Mouse (Mus musculus): ENCODE measurements at regions not wholly inside any gene's neighbourhood (a gene's known extent, or its start where the extent isn't known, plus 50 kb on each side); places are given as distances from the start of the nearest gene placed in this dataset.

DNA sequence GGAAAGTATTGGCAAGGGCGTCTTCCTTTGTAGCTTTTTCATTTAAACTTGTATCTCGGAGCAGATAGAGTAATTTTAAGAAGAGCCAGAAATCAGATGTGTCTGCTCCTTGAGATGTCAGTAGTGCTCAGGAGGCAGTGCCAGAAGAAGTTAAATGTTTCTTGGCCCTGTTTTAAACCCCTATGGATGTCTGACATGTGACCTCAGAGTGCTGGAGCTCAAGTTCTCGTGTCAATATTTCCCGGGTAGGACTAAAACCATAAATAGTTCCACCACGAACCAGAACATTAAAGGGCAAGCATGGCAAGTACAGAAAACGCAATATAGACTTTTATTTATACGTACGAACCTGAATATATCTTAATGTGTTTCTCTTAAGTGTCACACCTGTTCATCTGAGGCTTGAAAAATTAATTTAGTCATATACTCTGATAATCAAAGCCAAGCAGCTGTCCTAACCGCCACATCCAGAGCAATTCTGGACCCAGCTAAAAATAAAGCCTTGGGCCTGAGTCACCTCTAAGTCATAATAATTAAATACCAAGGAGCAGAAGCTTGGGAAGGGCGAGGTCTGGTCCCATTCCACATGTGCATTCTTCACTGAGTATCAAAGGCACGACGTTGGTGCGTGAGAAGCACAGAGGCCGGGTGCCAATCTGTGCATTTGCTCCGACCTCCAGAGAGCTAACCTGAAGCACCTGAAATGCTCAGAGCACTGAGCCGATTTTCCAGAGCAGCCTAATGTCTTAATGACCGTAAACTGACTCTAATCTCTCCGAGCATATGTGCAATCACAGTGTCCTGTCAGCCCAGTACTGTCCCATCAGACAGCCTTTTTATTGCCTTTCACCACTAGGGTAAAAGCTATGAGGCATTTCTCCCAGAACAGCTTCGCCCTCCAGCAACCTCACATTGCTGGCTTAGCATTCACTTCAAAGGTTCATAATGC is 139.8 kb downstream of the Hs3st3b1 start:
- DNase-seq (ENCODE audit: low spot score in 2 of 2), result no peak
- intact Hi-C loops (cut with DNase I), result no loop called here

DNA sequence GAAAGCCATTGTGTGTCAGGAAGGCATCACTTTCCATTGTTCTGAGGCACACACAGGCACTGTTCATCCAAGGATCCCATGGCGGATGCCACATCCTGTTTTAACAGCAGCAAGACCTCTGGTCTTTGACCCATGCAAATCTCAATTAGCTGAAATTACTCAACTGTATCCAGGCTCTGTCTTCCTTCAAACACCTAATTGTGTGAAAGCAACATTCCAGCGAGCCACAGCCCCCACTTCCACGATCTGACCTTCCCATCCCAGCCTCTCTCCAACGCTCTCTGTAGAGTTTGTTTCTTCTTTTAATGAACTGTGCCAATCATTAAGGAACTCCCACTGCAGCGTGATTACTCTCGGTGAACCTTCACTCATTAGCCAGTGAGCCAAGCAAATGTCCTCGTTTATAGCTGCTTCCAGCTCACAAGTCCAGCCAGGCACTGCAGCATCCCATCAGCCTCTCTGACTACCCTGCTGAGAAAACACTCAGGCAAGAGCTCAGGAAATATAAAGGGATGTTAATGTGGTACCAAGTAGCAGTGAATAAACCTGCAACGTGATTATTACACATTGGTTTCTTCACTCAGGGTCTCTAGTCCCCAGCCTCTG is 136.7 kb downstream of the Hs3st3b1 start:
- no peak for DNase-seq (ENCODE audit: low spot score in 2 of 2)

DNA sequence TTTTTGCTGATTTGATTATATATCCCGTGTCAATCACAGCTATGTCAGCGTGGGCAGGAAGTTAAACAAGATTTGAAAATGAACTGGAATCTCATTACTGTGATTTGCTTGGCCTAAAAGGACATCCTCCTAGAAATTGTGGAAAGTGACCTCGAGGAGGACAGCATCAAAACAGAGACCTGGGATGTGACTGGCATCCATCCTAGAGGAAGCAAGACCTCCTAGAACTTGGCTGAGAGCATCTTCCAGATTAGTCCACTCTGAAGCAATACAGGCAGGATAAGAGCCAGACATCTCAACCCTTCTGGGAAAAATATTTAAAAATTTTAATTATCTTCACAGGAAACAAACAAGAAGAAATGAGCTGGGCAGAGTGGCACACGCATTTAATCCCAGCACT is 136.1 kb downstream of the Hs3st3b1 start:
- DNase-seq (ENCODE audit: low spot score in 2 of 2), result no peak
- intact Hi-C loops (cut with DNase I), result no loop called here

More for the DNA sequence above, 136.7 kb downstream of the Hs3st3b1 start:
- intact Hi-C loops (cut with DNase I), result no loop called here

DNA sequence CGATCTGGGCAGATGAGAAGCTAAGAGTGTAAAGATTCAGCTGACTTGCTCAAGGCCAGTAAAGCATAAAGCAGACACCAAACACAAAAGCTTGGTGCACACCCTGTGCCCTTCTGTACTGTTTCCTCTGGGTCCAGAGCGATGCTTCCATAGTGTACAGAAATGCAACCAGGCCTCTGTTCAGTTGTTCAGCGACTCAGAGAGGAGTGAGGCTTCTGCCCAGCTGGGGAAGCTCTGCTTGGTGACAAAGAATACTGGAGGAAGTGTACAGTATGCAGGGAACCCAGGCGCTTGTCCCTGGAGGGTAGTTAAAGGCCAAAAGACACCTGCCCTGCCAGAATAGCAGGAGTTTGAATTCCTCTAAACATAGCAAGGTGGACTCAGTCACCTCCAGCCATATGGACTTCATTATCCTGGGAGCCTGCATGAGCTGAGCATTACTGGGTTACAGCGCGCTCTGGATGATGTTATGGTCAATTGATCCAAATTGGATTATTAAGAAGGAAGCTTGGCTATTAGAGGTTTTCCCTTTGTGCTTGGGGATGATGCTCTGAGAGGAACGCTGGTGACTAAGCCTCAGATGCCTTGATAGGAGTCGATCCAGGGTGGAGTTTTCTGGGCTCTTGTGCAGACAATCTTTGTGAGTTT is 132.5 kb downstream of the Hs3st3b1 start:
- intact Hi-C loops (cut with DNase I), result loop anchor here (5.0 kb wide), 1 partner anchor 387 kb away; no protein-coding TSS in a partner anchor

DNA sequence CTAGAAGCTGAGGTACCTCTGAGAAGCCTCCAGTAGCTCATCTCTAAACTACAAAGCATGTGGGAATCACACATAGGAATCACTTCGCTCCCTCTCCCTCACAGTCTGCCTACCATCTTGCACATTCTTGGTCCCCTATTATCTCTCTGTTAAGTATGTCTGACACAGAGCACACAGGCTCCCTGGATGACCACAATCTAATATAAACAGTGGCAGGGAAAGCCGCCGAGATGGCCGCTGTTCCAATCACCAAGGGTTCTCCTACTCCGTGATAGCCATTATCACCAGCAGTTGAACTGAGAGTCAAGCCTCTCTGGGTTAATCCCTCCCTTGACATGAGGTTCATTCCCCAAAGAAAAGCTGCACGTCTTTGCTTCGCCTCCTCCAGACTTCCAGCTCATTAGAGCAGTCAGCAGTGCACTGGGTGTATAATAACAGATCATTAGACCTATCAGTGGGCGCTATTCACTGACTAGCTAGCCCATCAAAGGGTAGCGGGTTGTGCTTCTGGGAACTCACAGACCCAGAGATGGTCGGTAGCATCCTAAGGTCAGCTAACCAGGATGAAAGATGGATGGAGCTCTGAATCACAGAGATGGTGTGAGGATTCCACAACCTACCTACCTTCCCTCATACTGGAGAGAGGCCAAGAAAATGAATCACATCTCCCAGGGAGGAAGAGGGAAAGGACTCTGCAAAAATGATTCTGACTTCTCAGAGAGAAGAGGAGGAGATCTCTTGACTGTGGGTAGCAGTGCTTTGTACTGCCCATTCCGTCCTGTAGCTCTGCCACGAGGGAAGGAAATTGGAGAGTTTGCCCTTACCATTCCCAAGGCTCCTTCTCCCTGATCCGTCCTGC is 130.9 kb downstream of the Hs3st3b1 start:
- peak in 1 of 2 experiments; percentile 63 for DNase-seq (ENCODE audit: low spot score in 2 of 2)

More for the DNA sequence above, 132.5 kb downstream of the Hs3st3b1 start:
- no peak for DNase-seq (ENCODE audit: low spot score in 2 of 2)

DNA sequence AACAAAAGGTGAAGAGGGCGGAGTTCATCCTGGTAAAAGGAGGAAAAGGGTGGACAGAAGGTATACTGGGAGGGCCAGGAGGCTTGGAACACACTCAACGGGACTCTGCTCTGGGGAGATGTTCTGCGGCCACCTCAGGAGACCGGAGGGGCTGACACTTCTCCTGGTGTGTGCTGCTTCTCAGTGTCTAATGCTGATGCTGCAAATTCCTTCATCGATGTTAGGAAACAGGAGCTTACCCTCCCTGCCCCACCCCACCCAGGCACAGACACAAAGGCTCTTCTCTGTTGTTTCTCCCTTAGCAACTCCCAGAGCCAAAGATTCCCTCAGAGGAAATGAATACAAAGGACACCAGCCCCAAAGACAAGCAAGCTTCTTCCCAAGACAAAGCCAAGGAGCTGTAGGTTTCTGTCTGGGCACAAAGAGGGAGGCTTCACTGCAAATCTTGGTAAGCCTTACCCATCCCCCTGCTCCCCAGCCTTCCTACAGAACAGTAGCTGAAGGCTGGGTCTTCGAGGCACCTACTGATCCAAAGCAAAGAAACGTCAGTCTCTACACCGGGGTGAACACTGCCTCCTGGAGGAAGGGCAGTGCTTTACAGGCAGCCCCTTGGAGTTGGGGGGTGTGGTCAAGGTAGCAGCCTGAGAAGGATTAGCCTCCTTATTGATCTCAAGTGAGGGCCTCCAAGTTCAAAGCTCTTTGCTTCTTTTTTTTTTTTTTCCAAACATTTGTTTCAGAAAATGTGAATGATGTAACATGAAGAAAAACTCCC is 128.2 kb downstream of the Hs3st3b1 start:
- intact Hi-C loops (cut with DNase I), result loop anchor here (5.0 kb wide), 1 partner anchor 392 kb away; no protein-coding TSS in a partner anchor
- DNase-seq (ENCODE audit: low spot score in 2 of 2), result no peak

More for the DNA sequence above, 130.9 kb downstream of the Hs3st3b1 start:
- intact Hi-C loops (cut with DNase I), result loop anchor here (5.0 kb wide), 1 partner anchor 389 kb away; no protein-coding TSS in a partner anchor

DNA sequence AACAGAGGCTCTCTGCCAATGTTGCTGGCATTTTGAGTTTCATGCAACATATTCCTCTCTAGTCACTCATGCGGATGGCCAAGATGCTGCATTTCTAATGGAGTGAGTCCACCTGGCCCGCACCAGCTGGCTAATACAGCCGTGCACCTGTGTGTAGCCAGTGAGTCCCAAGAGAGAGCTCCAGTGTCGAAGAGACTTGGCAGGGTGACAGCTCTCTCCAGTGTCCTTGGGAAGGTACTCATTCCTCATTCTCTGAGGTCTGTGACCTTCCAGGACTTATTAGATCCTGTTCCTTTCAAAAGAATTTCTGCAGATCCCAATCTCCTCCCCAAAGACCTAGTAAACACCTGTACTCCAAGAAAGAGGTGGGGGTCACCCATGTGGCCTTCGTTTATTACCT is 109.9 kb downstream of the Hs3st3b1 start:
- intact Hi-C loops (cut with DNase I), result no loop called here

DNA sequence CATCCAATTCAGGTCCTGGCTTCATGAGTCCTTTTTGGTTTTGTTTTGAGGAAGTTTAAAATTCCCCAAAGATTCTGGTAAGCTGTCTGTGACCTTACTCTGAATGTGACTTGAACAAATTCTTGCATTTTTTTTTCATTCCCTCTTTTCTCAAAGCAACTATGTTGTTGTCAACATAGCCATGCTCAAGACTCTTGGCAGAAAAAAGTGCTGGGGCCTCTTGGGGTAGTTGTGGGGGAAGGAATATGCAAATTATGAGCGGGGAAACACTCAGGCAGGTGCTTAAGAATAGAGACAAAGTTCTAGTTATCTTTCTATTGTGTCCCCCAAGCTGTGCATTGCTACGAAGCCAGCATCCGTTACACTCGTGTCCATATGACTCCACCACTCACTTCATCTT is 99.2 kb downstream of the Hs3st3b1 start:
- intact Hi-C loops (cut with DNase I), result no loop called here

More for the DNA sequence above, 109.9 kb downstream of the Hs3st3b1 start:
- no peak for DNase-seq (ENCODE audit: low spot score in 2 of 2)

DNA sequence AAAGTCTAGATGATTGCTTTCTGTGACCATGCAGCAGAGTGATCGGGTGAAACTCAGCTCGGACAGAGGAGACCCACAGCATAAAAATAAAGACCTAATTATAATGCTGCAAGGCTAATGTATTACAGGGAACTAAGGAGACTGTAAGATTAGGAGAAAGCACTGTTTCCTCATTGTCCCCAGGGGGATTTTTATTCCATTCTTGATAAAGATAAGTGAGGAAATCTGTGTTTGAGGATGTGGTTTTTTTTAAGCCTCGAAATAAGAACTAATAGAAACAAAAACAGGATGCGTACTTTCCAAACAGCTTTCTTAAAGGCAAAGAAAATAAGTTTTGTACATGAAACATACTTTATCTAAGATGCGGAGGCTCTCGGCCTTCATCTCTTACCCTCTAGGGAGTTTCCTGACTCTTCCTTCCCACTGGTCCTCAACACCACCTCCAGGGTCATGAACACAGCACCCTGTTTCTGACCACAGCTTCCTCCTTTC is 94.8 kb downstream of the Hs3st3b1 start:
- no peak for DNase-seq (ENCODE audit: low spot score in 2 of 2)
- intact Hi-C loops (cut with DNase I), result no loop called here

More for the DNA sequence above, 99.2 kb downstream of the Hs3st3b1 start:
- DNase-seq (ENCODE audit: low spot score in 2 of 2), result no peak

DNA sequence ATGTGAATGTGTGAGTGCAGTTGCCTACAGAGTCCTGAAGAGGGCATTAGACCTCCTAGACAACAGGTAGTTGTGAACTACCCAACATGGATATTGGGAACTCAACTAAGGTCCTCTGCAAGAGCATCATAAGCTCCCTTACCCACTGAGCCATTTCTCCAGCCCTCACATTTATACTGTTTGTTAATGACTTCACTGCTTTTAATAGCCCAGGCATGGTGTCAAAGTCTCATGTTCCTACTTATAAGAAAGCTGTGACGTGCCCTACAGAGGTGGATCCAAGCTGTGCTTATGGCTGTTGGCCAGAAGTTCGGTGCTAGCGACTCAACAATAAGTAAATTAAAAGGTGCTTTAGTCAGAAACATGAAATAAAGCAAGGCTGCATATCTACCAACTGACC is 88.6 kb downstream of the Hs3st3b1 start:
- intact Hi-C loops (cut with DNase I), result no loop called here
- no peak for DNase-seq (ENCODE audit: low spot score in 2 of 2)

DNA sequence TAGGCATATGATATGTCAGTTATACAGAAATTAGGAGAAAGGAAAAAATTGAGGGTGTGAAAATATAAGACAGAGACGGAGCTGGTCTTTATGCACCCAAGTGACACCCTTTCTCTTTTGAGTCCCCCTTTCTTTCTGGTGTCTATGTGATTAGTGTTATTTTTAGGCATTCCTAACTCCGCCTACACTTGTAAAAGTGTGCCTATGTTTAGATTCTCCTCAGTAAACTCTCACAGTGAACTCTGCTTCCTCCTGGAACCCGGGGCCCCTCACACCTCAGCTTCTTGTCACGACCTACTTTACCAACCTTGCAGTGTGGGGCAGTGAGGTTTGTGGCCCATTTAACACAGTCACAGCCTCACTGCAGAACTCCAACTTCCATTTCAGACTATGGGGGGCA is 88.0 kb downstream of the Hs3st3b1 start:
- intact Hi-C loops (cut with DNase I), result no loop called here
- DNase-seq (ENCODE audit: low spot score in 2 of 2), result no peak

DNA sequence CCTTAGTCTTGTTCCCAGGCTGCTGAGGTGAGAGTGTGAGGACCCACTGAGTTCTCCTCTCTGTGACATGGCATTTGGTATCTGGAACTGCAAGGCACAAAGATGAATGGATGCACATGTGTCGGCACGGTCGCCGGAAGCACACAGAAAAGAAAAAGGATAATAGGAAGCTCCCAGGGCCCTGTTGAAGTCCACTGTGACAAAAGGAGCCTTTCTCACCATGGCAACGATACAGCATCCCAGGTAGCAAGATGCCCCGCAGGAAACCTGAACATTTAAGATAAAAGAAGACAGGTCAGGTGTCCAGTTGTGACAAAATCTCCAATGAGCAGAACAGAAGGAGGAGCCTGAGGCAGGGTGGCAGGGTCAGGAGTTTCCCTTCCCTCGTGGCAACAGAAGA is 87.5 kb downstream of the Hs3st3b1 start:
- intact Hi-C loops (cut with DNase I), result no loop called here
- no peak for DNase-seq (ENCODE audit: low spot score in 2 of 2)
